Mouse (Mus musculus) lung, adult 2 months (tissue): ENCODE results near the gene Nfs1. TPM values are rescaled to one million over a fixed set of nuclear protein-coding genes. Genes with fewer than 3 reads are reported as not detected.
A peak's percentile ranks its signal among the peaks of the same experiment; 100 is the strongest.

ENCODE experiments used
- DNase-seq: peaks from one replicate; pipeline ENCODE4 v3.0.0; 2022
- H3K4me1 ChIP-seq: fragments of 200-500 bp; 2 replicates; pipeline ENCODE4 v1.6.1; 2011; ENCODE audit warnings: low read length; ENCODE audit not compliant: control insufficient read depth, insufficient read depth
- H3K4me3 ChIP-seq: fragments of 200-500 bp; replicated peaks from 2 replicates; pipeline ENCODE3; 2011; ENCODE audit warnings: low read depth, mild to moderate bottlenecking, control low read depth, low read length; ENCODE audit errors: extremely low read depth
- CTCF ChIP-seq: fragments of 200-500 bp; IDR thresholded peaks from 2 replicates; pipeline ENCODE4 v1.5.1; 2011; ENCODE audit warnings: mild to moderate bottlenecking, low read length, control low read depth; ENCODE audit not compliant: insufficient read depth
- POLR2A ChIP-seq: fragments of 200-500 bp; IDR thresholded peaks from 2 replicates; pipeline ENCODE4 v1.6.1; 2011; ENCODE audit warnings: low read depth, mild to moderate bottlenecking, control low read depth, low read length, borderline replicate concordance; ENCODE audit errors: extremely low read depth
- WGBS: fragments of 180-500 bp; shearing (Covaris S2); methylation state at CpG from one replicate; pipeline ENCODE4 v1.1.7; 2018; 5-methylcytosine and 5-hydroxymethylcytosine counted together
- polyA plus RNA-seq: library from polyadenylated mRNA; depleted of rRNA; stranded (reverse); fragments of >200 nt; gene quantifications from 2 replicates; pipeline ENCODE4 v1.2.3, GENCODE M21; 2012

Gene Nfs1
- polyA plus RNA-seq, 1 experiment = 40.6 TPM

DNA sequence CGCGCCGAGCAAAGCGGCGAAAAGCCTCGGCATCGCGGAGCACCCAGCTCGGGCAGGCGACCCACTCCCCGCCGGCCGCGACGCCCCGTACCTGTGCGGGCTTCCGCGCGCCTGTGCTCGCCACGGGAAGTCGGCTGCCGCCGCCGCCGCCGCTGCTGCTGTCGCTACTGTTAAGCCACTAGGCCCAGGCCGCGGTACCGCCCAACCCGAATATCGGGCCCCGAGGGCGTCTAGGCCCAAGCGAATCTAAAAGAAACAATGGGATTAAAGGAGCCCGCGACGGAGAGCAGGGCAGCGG, 35.8 kb upstream of the Nfs1 start:
- Histone ChIP-seq H3K4me1 (peaks cover 17% of the 10 kb centered on the region), H3K4me3 (peak overlapping the region; percentile 98)
- DNase-seq = no peak
- under 1% methylated on average over 41 of the region's 41 CpGs for WGBS
- TF ChIP-seq CTCF (no peak), POLR2A (no peak)

DNA sequence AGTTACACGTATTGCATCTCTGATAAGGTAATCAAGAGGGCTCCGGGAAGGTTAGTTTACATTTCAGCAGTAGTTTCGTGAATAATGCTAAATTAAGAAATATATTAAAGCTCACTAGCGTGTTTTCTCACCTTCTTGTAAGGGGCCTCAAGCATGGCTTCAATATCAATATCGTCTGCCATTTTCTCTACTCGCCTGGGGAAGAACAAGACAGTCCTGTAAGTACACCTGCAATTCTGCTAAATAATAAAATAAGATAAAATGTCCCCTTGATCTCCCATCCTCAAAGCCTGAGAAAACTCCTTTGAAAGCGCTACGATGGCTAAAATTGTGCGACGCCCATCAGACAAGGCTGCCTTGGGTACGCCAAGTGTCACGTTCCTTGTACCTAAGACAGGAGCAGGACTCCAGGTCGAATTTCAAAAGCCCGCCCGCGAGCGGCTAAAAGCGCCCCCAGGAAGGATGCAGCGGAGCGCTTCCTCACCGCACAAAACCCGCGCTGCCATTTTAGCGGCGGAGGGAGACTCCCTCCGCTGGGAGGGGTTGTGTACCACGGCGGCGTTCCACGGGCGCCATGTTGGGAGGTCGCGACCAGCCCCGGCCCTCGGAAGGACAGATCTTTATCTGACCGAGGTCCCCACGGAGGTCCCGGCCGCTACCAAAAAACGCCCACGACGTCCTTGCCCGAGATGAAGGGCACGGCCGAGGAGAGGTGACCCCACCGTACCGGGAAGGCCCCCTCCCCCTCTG, 35.2 kb upstream of the Nfs1 start:
- peak; percentile 80 for DNase-seq
- WGBS = under 1% methylated on average over 47 of the region's 47 CpGs
- Histone ChIP-seq H3K4me1 (peaks cover 17% of the 10 kb centered on the region), H3K4me3 (peak overlapping the region; percentile 98)
- TF ChIP-seq CTCF (no peak), POLR2A (peak; percentile 67; the same call in 1 of the 2 replicates)

DNA sequence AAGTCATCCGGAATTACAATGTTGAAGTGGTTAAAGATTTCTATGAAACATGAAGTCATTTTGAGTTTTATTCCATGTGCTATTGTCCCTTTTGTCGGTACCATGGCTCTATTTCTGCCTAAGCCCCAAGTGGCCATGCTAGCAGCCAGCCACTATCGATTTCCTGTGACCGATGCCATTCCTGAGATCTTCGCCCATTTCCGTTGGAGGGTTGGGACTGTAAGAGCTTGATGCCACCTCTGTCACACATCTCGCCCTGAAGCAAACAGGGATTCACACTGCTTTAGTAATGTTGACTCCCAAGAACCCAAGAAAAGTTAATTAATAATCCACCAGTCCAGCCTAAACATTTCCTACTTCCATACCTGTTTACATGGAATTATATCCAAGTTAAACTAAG, 33.7 kb upstream of the Nfs1 start:
- TF ChIP-seq POLR2A = no peak
- no peak for TF ChIP-seq CTCF
- H3K4me3 ChIP-seq = no peak overlapping the region
- WGBS = 21% methylated on average over 7 of the region's 7 CpGs
- H3K4me1 ChIP-seq = peaks cover 17% of the 10 kb centered on the region
- DNase-seq = no peak

DNA sequence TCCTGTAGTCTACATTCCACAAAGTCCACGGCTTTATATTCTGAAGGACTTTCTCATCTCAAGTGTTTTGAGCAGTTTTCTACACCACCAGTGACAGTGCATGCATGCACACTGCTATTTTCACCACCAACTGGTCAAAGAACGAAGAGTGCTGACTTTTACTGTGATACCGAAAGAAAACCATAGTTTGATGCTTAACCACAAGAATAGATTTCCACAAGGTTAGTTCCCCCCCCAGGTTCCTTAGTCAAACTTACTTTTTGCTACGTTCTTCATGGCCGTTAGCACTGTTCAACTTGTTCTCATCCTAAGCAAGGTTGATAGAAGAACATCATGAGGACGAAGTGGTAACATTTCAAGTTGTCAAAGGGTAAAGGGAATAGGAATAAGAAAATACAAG, 33.1 kb upstream of the Nfs1 start:
- peak overlapping the region; percentile 26 for H3K4me3 ChIP-seq

DNA sequence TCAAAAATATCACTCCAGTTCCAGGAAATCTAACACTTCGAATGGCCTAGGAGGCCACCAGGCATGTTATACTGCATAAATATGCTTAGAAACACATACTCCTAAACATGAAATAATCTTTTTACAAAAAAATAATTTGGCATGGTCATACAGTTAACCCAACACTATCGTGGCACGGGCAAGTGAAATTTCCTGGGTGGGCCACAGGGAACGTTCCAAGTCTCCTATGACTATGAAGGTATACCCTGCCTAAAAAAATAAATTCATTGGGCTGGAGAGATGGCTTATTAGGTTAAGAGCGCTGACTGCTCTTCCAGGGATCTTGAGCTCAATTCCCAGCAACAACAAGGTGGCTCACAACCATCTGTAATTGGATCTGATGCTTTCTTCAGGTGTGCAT, 22.6 kb upstream of the Nfs1 start:
- DNase-seq = no peak
- no peaks in the 10 kb centered on the region for H3K4me1 ChIP-seq
- no peak overlapping the region for H3K4me3 ChIP-seq
- 83% methylated on average over 5 of the region's 5 CpGs for WGBS
- TF ChIP-seq POLR2A (no peak), CTCF (no peak)

More for the DNA sequence above, 33.1 kb upstream of the Nfs1 start:
- TF ChIP-seq CTCF (no peak), POLR2A (no peak)
- peaks cover 17% of the 10 kb centered on the region for H3K4me1 ChIP-seq
- 43% methylated on average over 6 of the region's 6 CpGs for WGBS
- DNase-seq = no peak

DNA sequence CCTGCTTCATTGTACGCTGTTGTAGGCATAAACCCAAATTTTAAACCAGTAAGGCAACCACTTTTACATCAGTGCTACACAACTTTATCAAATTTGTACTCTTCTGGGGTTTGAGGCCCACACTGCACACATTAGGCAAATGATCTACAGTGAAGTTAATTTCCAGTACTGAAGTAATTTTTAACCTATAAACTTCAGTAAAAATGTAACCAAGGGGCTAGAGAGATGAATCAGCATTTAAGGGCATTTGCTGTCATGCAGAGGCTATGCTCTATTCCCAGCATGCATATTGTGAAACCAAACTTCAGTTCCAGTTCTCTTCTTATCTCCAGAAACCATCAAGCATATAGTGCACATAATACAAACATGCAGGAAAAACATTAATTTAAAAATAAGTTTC, 21.5 kb upstream of the Nfs1 start:
- Histone ChIP-seq H3K4me3 (no peak overlapping the region), H3K4me1 (no peaks in the 10 kb centered on the region)
- DNase-seq = no peak
- WGBS = 98% methylated on average over 1 of the region's 1 CpGs
- TF ChIP-seq CTCF (no peak), POLR2A (no peak)

DNA sequence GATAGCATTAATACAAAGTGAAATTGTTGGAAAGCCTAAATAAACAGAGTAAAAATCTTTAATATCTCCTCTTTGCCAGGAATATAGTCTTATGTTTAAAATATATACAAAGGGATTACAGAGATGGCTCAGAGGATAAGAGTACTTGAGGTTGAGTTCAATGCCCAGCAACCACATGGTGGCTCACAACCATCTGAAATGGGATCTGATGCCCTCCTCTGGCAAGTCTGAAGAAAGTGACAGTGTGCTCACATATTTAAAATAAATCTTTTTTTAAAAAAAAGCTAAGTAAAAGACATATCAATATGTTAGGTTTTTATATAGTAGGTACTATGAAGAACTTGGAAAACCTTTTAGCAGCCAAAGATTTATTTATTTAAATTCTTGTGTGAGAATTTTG, 7.6 kb upstream of the Nfs1 start:
- DNase-seq = no peak
- Histone ChIP-seq H3K4me3 (no peak overlapping the region), H3K4me1 (no peaks in the 10 kb centered on the region; the same call in 1 of the 2 replicates)
- no peak for TF ChIP-seq CTCF
- TF ChIP-seq POLR2A = no peak

DNA sequence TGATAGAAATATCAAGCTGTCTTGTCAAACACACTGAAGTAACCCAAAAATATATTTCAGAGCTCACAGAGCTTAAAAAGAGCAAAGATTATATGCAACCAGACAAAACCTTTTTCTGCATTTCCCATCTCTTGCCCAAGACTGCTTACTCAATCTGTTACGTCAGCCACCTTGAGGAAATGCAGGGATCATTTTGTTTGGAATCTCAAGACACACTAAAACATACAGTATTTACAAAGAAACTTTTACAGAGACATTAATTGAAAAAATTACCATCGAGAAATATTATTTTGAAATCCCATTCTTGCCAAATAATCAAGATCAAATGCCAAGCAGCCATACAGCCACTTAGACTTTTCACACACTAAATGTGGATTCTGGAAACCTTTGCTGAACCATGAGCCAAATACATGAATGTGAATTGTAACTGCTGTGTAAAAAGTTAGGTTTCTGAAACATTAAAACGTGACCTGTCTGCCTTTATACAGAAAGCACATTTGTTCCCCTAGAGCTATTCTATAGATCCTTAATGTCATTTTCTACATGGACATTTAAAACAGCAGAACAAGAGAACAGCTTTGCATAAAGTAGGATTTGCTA, 3.4 kb upstream of the Nfs1 start:
- Histone ChIP-seq H3K4me3 (no peak overlapping the region), H3K4me1 (peaks cover 7% of the 10 kb centered on the region)
- no peak for TF ChIP-seq CTCF
- no peak for TF ChIP-seq POLR2A
- 70% methylated on average over 3 of the region's 3 CpGs for WGBS
- DNase-seq = no peak

DNA sequence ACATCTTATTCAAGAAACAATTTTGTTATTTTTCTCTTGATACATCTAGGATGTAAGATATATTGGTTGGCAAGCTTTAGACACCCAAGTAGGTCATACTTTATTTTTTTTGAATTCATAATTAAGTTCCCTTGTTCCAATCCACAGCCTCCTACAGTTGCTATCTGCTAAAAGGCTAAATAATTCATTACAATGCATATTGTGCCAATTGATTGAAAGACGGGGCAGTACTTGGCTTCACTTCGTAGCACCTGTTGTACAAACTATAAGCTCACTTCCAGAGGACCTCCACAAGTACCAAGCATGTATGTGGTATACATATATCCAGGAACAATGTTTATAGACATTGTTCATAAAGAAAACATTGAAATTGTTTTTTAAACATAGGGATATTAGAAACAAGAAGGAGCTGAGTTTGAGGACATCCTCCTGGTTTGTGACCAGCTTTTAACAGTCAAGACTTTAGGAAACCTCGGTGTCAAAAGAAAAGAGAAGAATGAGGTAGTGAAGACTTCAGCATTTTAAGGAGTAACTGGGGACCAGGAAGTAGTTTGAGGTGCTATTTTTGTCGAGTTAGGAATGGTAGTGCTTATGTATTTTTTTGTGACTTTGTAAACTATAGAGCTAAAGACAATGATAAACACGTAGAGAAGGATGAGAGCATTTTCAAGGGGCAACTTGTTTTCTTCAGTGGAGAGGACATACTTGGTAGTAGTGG, 2.4 kb upstream of the Nfs1 start:
- WGBS = 46% methylated on average over 5 of the region's 5 CpGs
- Histone ChIP-seq H3K4me3 (no peak overlapping the region), H3K4me1 (peaks cover 7% of the 10 kb centered on the region)
- DNase-seq = no peak
- TF ChIP-seq CTCF = no peak
- TF ChIP-seq POLR2A = no peak
